Mouse (Mus musculus) heart, postnatal 0 days (tissue): Measurements from ENCODE around the gene Ddx6.

Experiments used
- CTCF ChIP-seq: IDR thresholded peaks from 2 replicates; pipeline ENCODE4 v1.5.1; 2016; ENCODE audit warnings: antibody characterized with exemption, control low read depth, low read depth
- EP300 ChIP-seq: IDR thresholded peaks from 2 replicates; pipeline ENCODE4 v1.6.1; 2016; ENCODE audit warnings: antibody characterized with exemption, low read depth

DNA sequence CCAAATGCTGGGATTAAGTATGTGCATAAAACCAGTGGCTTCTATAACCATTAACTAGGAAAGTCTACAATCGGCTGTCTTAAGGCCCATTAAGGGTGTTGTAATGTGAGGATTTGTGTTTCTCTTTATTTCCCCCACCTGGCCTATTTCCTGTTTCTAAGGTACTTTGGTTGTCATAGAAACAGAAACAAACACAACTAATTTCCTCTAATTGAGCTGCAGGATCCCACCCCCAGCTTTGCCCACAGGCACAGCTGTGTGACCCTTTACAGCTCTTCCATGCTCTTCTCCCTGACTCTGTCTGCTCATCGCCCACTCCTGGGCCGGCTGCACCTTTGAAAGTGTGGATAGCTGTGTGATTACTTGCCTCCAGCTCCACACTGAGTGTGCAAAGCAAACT lies 23.3 kb upstream of the Ddx6 start:
- no peak for TF ChIP-seq EP300
- TF ChIP-seq CTCF, result no peak
